Mouse (Mus musculus): ENCODE results near the gene Sgce.
"Not testable (repeated sequence)": the region's sequence is repeated elsewhere in the genome, so short reads cannot be mapped to it uniquely, and the experiment has no call there.

The Sgce gene

DNA sequence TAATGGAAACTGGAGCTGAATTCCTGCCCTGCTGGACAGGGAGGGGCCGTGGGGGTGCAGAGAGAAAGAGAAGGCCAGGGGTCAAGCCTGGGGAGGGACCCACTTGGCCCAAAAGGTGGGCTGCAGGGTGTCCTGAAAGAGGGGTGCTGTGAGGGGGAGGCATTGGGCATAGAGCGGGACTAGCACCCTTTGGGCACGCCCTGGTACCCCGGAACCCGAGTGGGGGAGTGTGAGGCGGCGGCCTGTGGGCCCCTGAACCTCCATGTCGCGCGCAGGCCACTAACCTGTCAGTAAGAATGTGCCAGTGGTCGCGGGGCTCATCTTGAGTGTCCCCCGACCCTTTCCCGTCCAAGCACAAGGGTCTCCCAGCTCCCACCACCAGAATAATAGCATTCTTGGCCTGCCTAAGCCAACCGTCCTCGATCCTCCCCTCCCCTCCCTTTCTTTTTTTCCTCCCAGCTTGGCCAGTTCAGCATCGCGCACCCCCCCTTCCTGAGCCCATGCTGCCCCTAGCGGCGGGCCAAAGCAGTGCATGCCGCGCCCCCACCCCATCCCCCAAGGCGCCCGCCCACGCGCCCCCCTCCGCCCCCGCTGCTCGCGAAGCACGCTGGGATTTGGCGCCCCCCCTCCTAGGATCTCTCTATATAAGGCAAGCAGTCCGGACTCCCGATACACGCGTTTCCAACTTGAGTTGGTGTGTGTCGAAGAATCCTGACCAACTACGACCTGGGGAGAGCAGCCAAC lies at the start of gene Sgce, which contains the start of gene Peg10:
Gene Sgce (minus strand): TSS at position 512 of the 744 bp plus-strand sequence.
Gene Peg10 (plus strand): TSS at position 611 of the 744 bp plus-strand sequence.
- DNase-seq: peak; percentile 73

DNA sequence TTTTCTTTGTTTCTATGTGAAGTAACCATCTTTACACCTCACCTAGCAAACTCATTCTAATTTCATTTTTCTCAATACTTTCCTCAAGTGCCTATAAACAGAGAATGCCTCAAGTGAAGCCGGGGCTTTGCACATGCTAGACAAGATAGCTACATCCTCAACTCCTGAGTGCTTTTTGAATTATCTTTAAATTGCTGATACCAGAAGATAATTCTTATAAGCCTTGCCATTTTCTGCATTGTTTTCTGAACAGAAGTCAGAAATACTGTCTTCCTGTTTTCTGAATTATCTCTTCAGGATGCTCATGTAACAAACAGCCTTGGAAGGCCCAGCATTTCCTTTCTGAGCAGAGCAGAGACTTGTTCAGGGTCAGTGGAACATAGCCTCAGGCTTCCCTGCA lies 49.3 kb upstream of the Sgce start:
- no peak for DNase-seq

DNA sequence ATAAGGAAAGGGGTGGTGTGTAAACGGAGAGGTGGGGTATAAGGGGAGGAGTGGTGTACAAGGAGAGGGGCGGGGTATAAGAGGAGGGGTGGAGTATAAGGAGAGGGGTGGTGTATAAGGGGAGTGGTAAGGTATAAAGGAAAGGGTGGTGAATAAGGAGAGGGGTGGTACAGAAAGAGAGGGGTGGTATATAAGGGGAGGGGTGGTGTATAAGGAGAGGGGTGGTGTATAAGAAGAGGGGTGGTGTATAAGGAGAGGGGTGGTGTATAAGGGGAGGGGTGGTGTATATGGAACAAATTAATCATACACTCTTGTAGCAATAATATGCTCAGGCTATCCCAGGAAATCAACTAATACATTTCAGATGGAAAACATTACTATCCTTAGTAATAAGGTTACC lies 15.2 kb upstream of the Sgce start:
- DNase-seq: no peak

DNA sequence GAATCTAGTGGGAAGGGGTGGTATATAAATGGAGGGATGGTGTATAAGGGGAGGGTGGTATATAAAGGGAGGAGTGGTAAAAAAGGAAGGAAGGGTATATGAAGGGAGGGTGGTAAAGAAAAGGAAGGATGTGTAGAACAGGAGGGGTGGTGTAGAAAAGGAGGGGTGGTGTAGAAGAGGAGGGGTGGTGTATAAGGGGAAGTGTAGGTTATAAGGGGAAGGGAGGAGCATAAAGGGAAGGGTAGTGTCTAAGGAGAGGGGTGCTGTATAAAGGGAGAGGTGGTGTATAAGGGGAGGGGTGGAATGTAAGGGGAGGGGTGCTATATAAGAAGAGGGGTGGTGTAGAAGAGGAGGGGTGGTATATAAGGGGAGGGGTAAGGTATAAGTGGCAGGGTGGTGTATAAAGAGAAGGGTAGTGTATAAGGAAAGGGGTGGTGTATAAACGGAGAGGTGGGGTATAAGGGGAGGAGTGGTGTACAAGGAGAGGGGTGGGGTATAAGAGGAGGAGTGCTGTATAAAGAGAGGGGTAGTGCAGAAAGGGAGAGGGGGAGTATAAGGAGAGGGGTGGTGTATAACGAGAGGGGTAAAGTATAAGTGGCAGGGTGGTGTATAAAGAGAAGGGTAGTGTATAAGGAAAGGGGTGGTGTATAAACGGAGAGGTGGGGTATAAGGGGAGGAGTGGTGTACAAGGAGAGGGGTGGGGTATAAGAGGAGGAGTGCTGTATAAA lies 14.6 kb upstream of the Sgce start:
- DNase-seq: not testable (repeated sequence)

DNA sequence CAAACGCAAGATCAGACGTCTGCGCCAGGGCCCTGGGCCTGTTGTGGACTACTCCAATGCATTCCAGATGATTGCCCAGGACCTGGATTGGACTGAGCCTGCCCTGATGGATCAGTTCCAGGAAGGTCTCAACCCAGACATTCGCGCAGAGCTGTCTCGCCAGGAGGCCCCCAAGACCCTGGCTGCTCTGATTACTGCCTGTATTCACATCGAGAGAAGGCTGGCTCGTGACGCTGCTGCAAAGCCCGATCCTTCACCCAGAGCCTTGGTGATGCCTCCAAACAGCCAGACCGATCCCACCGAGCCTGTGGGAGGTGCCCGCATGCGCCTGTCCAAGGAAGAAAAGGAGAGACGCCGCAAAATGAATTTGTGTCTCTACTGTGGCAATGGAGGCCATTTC lies 7.9 kb upstream of the Sgce start:
- no peak for DNase-seq

DNA sequence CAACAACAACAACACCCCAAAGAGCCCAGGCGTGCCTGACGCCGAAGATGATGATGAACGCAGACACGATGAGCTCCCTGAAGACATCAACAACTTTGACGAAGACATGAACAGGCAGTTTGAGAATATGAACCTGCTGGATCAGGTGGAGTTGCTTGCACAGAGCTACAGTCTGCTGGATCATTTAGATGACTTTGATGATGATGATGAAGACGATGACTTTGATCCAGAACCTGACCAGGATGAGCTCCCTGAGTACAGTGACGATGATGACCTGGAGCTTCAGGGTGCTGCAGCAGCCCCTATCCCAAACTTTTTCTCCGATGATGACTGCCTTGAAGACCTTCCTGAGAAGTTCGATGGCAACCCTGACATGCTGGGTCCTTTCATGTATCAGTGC lies 7.3 kb upstream of the Sgce start:
- no peak for DNase-seq

DNA sequence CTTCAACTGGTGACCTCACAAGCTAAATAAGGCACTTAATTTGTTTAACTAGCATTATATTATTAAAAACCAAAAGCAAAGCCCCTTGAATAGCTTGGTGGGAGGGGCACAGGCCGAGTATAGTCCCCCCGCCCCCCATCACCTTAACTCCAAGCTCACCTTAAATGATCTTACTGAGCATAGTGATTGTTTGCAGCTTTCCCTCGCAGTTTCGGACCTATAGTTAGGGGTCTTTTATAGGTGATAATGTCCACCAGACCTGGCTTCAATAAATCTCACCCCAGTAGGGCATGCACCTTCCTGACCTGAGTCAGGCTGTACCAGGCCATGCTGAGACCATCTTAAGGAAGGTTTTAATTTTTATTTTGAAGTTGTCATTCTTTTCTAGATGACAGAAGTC lies 4.3 kb upstream of the Sgce start:
- no peak for DNase-seq

DNA sequence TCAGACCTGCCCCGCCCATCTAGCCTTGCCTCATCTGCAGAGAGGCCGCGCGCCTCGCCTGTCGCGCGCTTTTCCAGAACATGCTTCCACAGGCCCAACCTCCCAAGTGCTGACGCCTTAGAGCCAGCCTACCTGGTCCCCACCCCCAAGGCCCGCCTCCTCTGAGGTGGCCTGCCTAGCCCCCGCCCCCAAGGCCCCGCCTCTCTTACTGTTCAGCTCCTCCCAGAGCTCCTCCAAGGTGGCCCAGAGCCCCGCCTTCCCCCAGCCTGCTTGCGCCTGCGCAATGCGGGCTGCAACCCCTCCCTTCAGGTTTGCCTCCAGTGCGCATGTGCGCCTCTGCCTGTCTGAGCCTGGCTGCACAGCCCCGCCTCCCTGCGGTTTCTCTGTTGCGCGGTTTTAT lies 2.1 kb upstream of the Sgce start:
- DNase-seq: peak; percentile 96

DNA sequence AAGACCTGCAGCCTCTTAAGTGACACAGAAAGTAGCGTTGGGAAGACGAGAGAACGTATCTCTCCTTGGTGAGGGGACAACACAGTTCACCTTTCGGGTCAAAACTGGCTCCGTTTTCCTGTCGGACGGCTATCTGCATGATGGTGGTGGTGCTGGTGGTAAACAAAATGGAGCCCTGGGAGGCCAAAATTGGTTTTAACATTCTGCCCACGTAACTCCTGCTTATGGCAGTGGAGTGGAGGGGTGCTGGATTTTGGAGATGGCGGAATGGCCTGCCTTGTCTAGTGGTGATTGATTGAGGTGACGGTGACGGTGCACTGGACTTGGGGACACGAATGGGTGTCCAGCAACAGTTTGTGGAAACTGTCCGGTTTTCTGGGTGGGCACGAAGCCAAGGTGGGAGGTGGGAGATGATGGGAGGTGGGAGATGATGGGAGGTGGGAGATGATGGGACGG lies 1.5 kb upstream of the Sgce start:
- no peak for DNase-seq

DNA sequence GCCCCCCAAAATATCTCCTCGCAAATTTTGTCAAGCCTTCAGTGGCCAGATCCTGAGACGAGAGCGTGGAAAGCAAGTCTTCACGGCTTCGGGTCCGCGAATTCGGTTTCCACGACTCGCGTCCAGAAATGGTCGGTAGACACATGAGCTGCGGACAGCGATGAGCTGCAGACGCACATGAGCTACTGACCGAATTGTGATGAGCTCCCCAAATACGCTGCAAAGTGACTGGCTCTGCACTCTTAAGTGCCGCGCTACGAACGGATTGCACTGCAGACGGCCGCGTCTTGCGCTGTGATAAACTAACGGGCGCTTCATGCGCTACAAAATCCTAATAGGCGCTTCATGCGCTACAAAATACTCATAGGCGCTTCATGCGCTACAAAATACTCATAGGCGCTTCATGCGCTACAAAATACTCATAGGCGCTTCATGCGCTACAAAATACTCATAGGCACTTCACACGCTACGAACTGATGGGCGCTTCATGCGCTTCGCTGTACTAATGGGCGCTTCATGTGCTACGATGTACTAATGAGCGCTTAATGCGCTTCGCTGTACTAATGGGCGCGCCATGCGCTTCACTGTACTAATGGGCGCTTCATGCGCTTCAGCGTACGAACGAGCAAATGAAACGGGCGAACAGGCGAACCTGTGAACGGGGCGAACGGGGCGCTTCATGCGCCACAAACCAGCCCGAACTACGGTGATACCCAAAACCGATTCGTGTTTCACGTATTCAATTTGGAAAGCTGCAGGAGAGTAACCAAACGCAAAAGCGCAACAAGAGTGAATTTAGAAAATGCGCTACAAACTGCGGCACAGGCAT lies 884 bp upstream of the Sgce start:
- DNase-seq: peak; percentile 51

DNA sequence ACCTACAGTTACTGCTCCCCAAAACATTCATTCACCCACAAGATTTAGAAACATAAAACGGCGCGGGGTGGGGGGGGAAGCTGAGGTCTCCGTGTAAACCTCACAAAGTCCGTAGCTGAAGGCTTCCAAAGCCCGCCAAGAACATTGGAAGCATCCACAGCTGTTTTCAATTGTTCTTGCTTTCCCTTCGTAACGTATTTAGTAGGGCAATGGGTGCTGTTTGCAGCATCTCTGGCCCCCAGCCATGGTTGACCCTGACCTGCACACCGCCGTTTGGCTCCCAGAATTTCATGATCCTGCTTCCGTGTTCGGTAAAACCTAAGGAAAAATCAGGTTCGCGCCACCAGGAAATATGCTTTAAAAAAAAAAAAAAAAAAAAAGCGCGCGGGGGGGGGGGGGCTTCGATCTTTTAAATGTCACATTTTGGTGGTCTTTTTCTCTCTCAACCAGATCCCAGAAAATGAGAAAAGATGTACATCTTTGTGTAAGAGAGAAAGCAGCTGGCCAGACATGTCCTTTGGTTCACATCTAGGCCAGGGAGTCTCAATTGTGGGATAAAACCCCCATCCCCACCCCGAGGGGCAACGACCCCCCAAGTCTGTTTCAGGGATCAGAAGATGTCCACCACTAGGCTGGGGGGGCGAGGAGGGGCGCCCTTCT lies 841 bp downstream of the Sgce start:
- no peak for DNase-seq

DNA sequence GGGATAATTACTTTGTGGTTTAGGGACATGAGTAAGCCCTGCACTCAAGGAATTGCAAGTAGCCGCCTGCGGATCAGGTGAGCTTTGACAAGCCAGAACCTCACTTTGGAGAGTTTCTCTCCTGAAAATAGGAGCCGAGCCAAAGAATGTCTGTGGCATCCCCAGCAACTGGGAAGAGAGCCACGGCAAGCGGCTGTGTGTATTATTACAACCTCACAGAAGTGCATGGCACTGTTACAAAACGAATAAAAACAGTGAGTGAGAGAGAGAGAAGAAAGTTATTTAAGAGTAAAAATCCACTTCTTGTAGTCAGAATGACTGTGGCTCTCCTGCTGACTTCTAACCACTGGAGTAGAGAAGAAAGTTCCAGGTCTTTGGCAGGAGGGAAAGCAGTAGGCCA lies 6.5 kb downstream of the Sgce start:
- no peak for DNase-seq

DNA sequence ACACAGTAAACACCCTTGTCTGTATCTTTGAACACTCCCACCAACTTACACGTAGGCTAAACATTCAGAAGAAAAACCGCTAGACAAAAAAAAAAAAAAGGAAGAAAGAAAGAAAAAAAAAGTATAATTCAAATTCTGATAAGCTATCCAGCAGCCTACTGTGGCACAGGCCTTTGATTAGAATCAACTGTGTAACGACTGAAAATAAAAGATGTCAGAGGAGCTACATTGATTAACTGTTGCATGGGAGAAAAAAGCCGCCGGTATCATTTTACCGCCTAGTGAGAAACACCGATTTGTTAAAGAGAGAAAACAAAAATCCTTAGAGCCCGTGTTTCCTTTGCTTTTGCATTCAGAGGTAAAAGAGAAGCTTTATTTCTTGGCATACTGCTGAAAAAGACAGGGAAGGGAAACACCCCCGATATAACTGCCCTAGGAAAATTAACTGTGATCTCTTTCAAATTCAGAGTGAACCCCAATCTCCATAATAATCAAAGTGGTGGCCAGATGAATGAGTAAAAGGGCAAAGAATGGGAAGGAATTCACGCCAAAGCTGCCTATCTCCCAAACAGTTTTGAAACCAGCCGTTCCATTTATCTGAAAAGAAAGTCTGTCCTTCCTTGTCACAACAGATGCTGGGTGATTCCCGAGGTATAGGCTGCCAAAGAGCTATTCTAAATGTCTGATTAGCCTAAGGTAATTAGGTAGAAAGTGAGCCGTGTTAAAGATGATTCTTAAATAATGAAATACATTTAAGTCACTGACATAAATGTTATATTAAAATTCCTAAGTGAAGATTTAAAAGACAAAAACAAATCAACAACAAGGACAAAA lies 7.3 kb downstream of the Sgce start:
- DNase-seq: no peak

DNA sequence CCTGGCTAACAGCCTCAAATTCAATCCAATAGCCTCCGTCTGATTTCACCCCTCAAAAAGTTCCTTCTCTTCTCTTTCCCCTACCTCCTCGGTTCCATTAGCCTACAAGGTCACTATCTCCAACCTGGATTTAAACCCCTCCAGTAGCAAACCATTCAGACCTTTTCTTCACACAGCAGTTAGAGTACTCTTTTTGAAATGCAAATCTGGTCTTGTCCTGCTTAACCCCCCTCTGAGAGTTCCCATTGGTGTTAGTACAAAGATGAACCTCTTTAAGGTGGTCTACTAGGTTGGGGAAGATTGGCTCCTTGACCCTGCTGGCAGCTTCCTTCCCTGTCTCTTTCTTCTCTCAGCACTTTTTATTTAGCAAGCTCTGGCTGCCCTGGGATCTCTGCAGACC lies 8.3 kb downstream of the Sgce start:
- DNase-seq: no peak

DNA sequence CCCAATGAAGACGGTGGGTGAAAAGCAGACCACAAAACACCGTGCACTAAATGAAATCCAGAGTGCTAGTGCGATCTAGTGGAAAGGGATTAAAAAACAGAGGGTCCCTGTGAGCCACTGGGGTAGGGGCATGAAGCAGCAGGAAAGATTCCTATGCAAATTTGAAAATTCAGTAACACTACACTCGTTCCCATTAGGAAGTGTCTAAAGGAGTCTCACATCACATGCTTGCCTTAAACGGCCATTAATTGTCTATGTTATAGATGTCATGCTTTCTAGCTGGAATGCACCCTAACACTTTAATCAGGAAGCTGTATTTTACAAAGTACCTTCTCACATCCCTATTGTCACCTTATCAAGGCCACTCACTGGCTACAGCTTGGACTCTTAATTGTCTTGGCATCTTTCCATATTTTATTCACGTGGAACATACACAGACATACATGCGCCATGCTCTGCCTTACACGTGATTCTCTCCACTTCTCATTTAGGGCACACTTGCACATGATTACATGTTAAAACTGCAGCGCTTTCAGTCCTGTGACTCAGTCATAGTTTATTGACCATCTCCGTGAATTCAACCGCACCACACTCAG lies 8.9 kb downstream of the Sgce start:
- no peak for DNase-seq

DNA sequence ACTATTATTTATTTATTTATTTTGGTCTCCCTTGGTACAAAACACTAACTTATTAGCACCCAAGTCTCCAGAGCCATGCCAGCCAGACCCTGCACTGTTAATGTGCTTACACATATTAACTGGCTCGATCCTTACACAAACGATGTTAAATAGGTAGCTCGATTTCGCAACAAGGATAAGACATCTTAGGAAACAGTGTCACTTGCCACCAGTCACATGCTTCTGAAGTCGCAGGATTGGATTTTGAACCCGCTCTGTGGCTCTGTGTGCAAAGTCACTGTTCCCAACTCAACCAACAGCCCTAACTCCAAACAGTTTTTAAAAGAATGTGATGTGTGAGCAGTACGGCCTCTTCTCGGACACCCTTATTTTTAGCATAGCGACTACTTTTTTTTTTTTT lies 10.6 kb downstream of the Sgce start:
- DNase-seq: no peak

DNA sequence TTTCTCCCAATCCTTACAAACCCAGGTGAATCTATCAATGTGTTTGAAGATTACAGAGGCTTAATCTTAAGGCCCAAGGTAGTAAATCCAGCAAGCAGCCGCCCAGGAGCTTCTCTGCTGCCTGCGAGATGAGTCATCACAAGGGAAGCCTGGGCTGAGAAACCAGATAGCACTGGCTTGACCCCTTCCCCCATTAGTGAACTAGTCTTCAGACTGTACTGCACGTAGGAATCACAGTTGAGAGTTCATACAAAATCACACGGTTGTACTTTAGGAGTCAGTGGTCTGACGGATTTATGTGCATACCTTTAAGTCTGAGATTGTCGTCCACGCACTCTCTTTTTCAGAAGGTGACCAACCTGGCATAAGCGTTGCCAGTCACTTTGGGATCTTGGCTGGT lies 13.8 kb downstream of the Sgce start:
- no peak for DNase-seq

DNA sequence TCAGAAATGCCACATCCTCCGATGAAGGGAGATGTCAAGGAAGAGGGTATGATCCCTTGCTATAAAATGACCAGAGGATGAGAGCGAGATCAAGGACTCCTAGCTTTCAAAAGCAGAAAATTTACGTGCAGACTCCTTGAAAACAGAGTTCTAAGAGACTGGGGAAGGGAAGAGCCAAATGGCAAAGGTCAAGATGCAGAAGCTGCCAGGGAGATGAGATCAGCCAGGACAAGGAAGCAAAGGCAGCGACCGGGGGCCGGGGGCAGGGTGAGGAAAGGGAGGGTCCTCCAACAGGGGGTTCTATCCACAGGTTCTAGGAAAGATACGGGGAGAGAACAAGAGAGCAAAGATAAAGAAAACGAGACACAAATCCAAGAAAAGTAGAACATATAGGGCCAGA lies 15.3 kb downstream of the Sgce start:
- DNase-seq: no peak

DNA sequence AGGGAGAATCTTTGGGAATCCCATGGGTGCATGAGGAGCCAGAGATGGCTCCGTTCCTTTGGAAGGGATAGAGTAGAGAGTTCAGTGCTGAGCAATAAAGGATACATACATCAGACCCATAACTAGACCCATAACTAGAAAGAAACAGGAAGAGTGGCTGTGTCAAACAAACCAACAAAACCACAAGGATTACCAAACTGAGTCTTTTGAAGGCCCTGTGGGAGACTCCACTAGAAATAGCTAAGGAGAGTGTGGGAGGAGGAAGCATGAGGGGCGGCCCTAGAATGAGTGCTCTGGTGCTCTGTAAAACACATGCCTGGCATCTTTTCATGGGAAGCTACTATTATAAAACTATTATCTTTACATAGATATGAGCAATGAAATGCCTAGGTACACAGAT lies 18.7 kb downstream of the Sgce start:
- no peak for DNase-seq

DNA sequence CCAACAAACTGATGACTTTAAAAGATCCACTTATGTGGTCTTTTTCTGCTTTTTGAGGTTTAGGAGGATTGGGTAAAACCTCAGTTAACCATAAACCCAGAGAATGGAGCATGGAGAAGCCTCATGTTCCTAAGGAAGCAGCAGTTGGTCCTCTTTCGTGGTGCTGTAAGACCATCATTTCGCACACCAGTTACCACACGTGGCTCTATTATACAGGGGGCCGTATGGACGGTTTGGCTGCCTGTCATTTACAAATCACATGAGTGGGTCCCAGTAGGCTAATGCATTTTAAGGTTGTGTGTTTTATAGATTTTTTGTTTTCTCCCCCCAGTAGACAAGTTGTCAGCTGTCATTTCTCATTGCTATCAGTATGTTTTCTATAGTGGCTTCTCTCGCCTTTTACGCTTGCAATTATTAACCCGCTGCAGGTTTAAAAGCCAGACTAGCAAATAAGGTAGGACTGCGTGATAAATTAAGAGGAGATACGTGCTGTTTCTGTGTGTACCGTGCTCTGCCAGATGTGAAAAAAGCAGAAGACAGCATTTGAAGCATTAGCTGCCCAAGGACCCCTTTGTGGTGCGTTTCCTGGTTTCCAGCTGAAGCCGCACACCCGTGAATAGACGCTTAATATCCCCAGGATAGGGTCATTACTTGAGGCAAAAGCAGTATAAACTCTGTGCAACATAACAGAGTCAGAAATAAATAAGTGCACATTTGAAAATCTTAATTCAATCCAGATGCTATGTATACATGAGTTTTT lies 22.8 kb downstream of the Sgce start:
- no peak for DNase-seq

DNA sequence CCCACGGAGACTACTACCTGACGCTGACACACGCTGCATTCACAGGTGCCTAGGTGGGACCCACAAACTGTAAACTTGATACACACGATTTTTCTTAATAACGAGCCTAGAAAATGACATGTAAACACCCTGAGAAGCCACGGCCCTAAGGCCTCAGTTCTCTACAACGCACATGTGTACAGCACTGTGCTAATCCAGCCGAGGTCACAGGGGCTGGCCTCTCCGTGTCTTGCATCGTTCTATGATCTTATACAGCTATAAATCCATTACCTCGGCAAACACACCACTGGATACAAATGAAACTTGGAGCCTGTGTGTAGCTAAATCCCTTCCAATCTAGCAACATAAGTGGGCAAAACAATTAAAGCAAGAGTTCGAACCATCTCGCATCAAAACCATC lies 24.3 kb downstream of the Sgce start:
- DNase-seq: no peak

Data from liver (tissue).